Mouse (Mus musculus) CD4-positive helper T cell, adult 2 months (primary cell): ENCODE data around the gene Anapc2.
A peak's percentile ranks its signal among the peaks of the same experiment; 100 is the strongest.

Experiments used
- DNase-seq: peaks from one replicate; pipeline ENCODE4 v3.0.0-alpha.2; 2012; ENCODE audit warnings: low read depth, missing footprints, low spot score

Gene Anapc2

GRCm38 (mm10) chr2:25271827-25272511 lies at the start of gene Anapc2, which contains the start of gene Ssna1:
TSS of gene Anapc2 (plus strand) at chr2:25272478.
TSS of gene Ssna1 (minus strand) at chr2:25272438.
- DNase-seq = peak; percentile 97

GRCm38 (mm10) chr2:25223681-25224491 lies 48.4 kb upstream of the Anapc2 start:
- no peak for DNase-seq

DNA sequence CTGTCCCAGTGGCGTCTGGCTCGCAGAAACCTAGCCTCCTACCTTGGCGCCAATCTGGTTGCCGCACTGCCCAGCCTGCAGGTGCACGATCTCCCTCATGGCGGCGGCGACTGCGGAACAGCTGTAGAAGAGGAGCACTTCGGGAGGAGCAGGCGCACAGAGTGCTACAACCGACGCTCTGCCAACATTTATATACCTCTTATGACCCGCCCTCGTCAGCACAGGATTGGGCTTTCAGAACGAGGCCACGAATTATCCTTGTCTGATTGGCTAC lies 47.8 kb upstream of the Anapc2 start, which contains the start of gene Tubb4b:
Gene Tubb4b, minus strand, starts transcription at position 211 of the 274 bp plus-strand sequence.
- DNase-seq = peak; percentile 99

- DNase-seq = no peak
Measured at GRCm38 (mm10) chr2:25224766-25225752, 47.2 kb upstream of the Anapc2 start.

DNA sequence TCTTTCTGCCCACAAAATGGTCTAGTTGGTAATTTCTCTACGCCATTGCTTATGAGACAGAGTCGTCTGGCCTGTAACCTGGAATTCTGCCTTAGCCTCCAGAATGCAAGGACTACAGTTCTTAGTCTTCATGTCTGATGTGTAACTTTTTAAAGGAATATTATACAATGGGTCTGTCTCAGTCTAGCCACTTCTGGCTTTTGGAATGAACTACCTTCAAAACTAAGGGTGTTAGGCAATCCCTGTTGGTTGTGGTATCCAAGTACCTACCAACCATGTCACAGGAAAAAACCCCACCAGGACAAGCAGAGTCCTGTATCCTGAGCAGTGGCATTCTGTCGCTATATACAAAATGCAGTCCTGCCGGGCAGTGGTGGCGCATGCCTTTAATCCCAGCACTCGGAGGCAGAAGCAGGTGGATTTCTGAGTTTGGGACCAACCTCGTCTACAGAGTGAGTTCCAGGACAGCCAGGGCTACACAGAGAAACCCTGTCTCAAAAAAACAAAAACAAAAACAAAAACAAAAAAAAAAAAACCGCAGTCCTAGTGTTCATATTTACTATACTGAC lies 46.4 kb upstream of the Anapc2 start:
- no peak for DNase-seq

DNA sequence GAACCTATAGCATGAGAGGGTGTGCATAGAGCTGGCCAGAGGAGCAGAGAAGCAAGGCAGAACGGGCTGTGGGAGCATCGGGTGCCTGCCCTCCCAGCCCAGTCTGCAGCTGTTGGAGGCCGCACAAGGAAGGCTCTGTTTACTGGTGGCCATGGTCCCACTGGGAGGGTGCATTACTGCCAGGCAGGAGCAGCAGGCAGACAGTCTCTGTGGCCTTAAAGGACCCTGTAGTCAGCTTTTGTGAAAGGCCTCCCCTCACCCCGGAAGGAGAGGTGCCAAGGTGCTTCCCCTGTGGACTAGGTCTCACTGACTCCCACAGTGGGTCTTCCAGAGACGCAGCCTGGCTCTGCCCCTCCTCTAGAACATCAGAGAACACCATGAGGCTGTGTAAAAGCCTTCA lies 45.4 kb upstream of the Anapc2 start:
- no peak for DNase-seq

DNA sequence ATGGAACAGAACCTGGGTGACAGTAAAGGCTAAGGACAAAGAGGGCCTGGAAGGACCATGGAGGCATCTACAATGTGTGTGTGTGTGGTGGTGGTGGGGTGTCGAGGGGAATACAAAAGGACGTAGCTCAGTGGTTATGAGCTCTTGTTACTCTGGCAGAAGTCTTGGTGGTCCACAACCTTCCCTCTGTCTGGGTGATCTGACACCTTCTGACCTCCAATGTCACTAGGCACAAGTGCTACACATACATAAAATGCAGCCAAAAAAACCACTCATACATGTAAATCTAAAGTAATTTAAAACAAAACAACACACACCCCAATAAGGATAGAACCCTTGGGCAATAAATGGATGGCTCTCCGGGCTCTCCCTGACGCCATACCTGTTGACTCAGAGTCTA lies 44.9 kb upstream of the Anapc2 start:
- DNase-seq = no peak

GRCm38 (mm10) chr2:25228431-25228889 lies 43.8 kb upstream of the Anapc2 start:
- DNase-seq = peak; percentile 91

GRCm38 (mm10) chr2:25228995-25229530 lies 43.2 kb upstream of the Anapc2 start:
- DNase-seq = no peak

DNA sequence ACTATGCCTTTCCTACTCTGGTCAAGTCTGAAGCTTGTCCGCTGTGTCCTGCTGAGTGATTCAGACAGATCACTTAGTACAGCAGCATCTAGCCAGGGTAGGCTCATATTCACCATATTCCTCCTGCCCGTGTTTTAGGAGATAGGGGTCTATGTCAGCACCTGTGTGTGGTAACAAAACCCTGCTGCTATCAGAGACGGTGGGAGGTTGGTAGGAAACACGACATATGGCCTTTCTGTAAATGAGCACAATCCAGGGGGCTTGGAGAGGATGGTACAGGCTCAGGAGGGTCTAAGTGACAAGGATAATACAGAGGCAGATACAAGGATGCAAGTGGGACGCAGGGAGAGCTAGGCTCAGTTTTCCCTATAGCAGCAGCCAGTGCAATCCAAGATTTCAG lies 42.7 kb upstream of the Anapc2 start:
- DNase-seq = no peak

- no peak for DNase-seq
Measured at GRCm38 (mm10) chr2:25230581-25230980, 41.7 kb upstream of the Anapc2 start.

GRCm38 (mm10) chr2:25231038-25231437 lies 41.2 kb upstream of the Anapc2 start:
- no peak for DNase-seq

DNA sequence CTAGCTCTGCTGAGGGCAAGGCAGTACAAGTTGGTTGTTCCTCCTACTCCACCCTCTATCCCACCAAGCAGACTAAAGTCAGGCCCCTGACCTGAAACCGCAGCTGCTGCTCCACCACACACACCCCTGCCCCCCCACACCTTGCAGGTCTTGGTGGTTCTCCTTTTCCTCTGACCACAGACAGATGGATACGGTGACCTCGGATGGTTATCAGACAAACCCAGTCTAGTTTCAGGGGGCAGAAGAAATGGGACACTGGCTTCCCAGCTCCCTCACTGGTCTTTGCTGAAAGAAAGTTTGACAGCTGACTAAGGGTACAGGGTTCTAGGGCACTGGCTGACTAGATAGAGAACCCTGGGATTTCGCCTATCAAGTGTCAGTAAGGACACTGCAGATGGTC lies 38.9 kb upstream of the Anapc2 start:
- no peak for DNase-seq

- DNase-seq = no peak
Measured at GRCm38 (mm10) chr2:25234050-25234449, 38.2 kb upstream of the Anapc2 start, which contains the start of gene Slc34a3. TSS of gene Slc34a3 (minus strand) at chr2:25234364.

DNA sequence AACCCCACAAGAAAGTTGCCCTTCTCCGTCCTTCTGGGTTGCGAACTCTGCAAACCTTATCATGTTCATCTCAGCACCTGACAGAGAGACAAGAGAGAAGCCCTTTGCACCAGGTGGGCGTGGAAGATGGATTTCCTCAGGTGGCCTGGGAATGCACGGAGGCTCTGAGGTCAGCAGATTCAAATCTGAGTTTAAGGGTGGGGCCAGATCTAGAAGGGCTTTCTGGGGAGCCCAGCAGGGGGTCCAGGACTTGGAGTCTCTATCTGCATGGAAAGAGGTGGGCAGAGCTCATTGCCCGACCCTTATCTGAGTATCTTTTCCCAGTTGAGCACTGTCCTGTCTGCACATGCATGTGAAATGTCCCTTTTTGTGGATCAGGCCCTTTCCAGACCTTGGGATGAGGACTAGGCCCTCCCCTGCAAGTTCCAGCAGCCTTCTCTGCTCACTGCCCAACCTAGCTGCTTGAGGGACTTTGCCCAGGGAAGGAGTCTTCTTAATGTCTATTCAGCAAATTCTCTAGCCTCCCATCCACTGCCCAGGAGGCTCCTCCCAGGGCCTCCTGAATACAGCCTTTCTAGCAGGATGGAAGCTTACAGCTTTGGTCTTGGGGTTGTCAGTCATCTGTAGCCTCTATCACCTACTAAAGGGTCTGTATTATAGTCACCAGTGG lies 37.6 kb upstream of the Anapc2 start:
- no peak for DNase-seq

GRCm38 (mm10) chr2:25236614-25237013 lies 35.7 kb upstream of the Anapc2 start, which contains the start of gene Rnf224:
TSS of gene Rnf224 (minus strand) at chr2:25236787.
- no peak for DNase-seq

- DNase-seq = no peak
Measured at GRCm38 (mm10) chr2:25237522-25237921, 34.8 kb upstream of the Anapc2 start.

DNA sequence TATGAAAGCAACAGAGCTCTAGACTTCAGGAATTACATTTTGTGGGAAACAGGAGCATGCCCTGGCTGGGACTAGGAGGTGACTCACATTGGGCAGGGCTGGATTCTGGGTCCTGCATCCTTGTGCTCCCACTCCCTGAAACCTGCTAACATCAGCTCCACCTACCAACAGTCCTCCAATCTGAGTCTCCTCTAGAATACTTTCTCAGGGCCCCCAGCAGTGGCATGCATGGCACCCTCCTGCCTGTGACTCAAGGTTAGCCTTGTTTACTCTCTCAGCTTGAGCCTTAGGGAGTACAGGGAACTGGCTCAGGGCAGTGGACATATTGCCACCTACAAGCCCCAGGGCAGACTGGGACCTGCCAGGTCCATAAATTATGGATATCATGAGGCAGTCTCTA lies 34.2 kb upstream of the Anapc2 start:
- no peak for DNase-seq

DNA sequence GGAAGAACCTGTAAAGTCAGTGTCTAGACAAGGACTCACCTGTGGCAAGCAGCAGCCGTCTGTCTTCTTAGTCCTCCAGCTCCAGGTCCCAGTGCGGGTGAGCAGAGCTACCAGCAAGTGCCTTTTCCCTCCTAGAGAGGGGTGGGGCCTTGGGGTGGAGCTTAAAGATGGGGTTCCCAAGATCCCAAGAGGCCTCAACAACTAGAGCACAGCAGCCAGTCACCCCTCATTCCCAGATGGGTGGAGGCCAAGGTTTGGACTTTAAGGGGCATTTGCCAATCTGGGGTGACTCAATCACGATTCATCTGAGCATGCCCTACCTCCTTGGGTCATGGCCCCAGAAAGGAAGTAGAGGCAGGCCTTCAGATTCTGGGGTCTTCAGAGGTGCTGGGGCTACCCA lies 32.5 kb upstream of the Anapc2 start:
- no peak for DNase-seq

- no peak for DNase-seq
Measured at GRCm38 (mm10) chr2:25240310-25240709, 32.0 kb upstream of the Anapc2 start.
